Mouse (Mus musculus): ENCODE data around the gene Tinf2. TPM values are rescaled to one million over a fixed set of nuclear protein-coding genes. Genes with fewer than 3 reads are reported as not detected.

The Tinf2 gene
- polyA plus RNA-seq, 1 experiment from 2014 or later, result 17.5 TPM

- WGBS, result 96% methylated on average over 2 of the region's 2 CpGs
- no peak within 1 kb of the TSS for H3K4me3 ChIP-seq (ENCODE audit: low read depth, low read length)
- no peaks in the 10 kb centered on the region for H3K9me3 ChIP-seq (ENCODE audit: control insufficient read depth, low read length)
- DNase-seq (ENCODE audit: low spot score) (no peak), ATAC-seq (ENCODE audit: low FRiP score, low TSS enrichment) (no peak)
- TF ChIP-seq CTCF (IDR thresholded peaks at IDR 0.05; ENCODE audit: low read depth) (no peak), EP300 (optimal IDR thresholded peaks at IDR 0.05) (no peak)
- no peak within 1 kb of the TSS for H3K27ac ChIP-seq (replicated peaks)
- H3K9ac ChIP-seq (ENCODE audit: low read length), result no peak within 1 kb of the TSS
- H3K4me1 ChIP-seq (replicated peaks; ENCODE audit: control insufficient read depth, insufficient read depth), result no peaks in the 10 kb centered on the region; the same call in 1 of the 2 replicates
- H3K27me3 ChIP-seq (ENCODE audit: control insufficient read depth, insufficient read depth, low read length), result no peaks in the 10 kb centered on the region
- no peaks in the 10 kb centered on the region for H3K36me3 ChIP-seq (ENCODE audit: control insufficient read depth, insufficient read depth, low read length)
- H3K4me2 ChIP-seq (replicated peaks; ENCODE audit: low read depth), result no peak within 1 kb of the TSS
These were observed 31.7 kb downstream of the Tinf2 start, which contains the start of gene Tssk4 for GRCm38 (mm10) chr14:55649884-55650283. TSS of gene Tssk4 (plus strand) at chr14:55650184.

GRCm38 (mm10) chr14:55644261-55644888, 37.2 kb downstream of the Tinf2 start:
- H3K36me3 ChIP-seq (ENCODE audit: control insufficient read depth, insufficient read depth, low read length), result peaks cover 6% of the 10 kb centered on the region
- H3K4me2 ChIP-seq (replicated peaks; ENCODE audit: low read depth), result peak overlapping the region; percentile 78
- 17% methylated on average over 17 of the region's 17 CpGs for WGBS
- H3K9me3 ChIP-seq (ENCODE audit: control insufficient read depth, low read length), result no peaks in the 10 kb centered on the region
- H3K27ac ChIP-seq (replicated peaks), result peak overlapping the region; percentile 96
- TF ChIP-seq EP300 (optimal IDR thresholded peaks at IDR 0.05), result no peak
- no peak for TF ChIP-seq CTCF (IDR thresholded peaks at IDR 0.05; ENCODE audit: low read depth)
- peak overlapping the region; percentile 88 for H3K4me3 ChIP-seq (ENCODE audit: low read depth, low read length)
- no peaks in the 10 kb centered on the region; the same call in none of the 2 replicates for H3K4me1 ChIP-seq (replicated peaks; ENCODE audit: control insufficient read depth, insufficient read depth)
- H3K9ac ChIP-seq (ENCODE audit: low read length), result peak overlapping the region; percentile 94
- H3K27me3 ChIP-seq (ENCODE audit: control insufficient read depth, insufficient read depth, low read length), result no peaks in the 10 kb centered on the region
- no peak for ATAC-seq (ENCODE audit: low FRiP score, low TSS enrichment)
- DNase-seq (ENCODE audit: low spot score), result peak; percentile 25

GRCm38 (mm10) chr14:55643060-55643907, 38.3 kb downstream of the Tinf2 start, which contains the start of gene Tm9sf1:
TSS of gene Tm9sf1 (minus strand) at chr14:55643806.
- peak; percentile 95 for TF ChIP-seq EP300 (optimal IDR thresholded peaks at IDR 0.05)
- peak; percentile 25; the same call in 1 of the 2 replicates for TF ChIP-seq CTCF (IDR thresholded peaks at IDR 0.05; ENCODE audit: low read depth)
- H3K4me3 ChIP-seq (ENCODE audit: low read depth, low read length), result peak within 1 kb of the TSS; percentile 88
- H3K4me2 ChIP-seq (replicated peaks; ENCODE audit: low read depth), result peak within 1 kb of the TSS; percentile 78
- no peaks in the 10 kb centered on the region; the same call in none of the 2 replicates for H3K4me1 ChIP-seq (replicated peaks; ENCODE audit: control insufficient read depth, insufficient read depth)
- H3K36me3 ChIP-seq (ENCODE audit: control insufficient read depth, insufficient read depth, low read length), result peaks cover 10% of the 10 kb centered on the region
- ATAC-seq (ENCODE audit: low FRiP score, low TSS enrichment) (peak; percentile 88), DNase-seq (ENCODE audit: low spot score) (peak; percentile 89)
- no peaks in the 10 kb centered on the region for H3K9me3 ChIP-seq (ENCODE audit: control insufficient read depth, low read length)
- under 1% methylated on average over 85 of the region's 89 CpGs for WGBS
- H3K27me3 ChIP-seq (ENCODE audit: control insufficient read depth, insufficient read depth, low read length), result no peaks in the 10 kb centered on the region
- H3K27ac ChIP-seq (replicated peaks), result peak within 1 kb of the TSS; percentile 96
- H3K9ac ChIP-seq (ENCODE audit: low read length), result peak within 1 kb of the TSS; percentile 94

GRCm38 (mm10) chr14:55642679-55643059, 39.0 kb downstream of the Tinf2 start:
- H3K27ac ChIP-seq (replicated peaks), result peak overlapping the region; percentile 96
- WGBS, result 20% methylated on average over 8 of the region's 8 CpGs
- peak overlapping the region; percentile 94 for H3K9ac ChIP-seq (ENCODE audit: low read length)
- no peaks in the 10 kb centered on the region; the same call in none of the 2 replicates for H3K4me1 ChIP-seq (replicated peaks; ENCODE audit: control insufficient read depth, insufficient read depth)
- TF ChIP-seq CTCF (IDR thresholded peaks at IDR 0.05; ENCODE audit: low read depth), result no peak
- no peak for TF ChIP-seq EP300 (optimal IDR thresholded peaks at IDR 0.05)
- peak overlapping the region; percentile 78 for H3K4me2 ChIP-seq (replicated peaks; ENCODE audit: low read depth)
- H3K27me3 ChIP-seq (ENCODE audit: control insufficient read depth, insufficient read depth, low read length), result no peaks in the 10 kb centered on the region
- H3K4me3 ChIP-seq (ENCODE audit: low read depth, low read length), result peak overlapping the region; percentile 88
- peaks cover 10% of the 10 kb centered on the region for H3K36me3 ChIP-seq (ENCODE audit: control insufficient read depth, insufficient read depth, low read length)
- H3K9me3 ChIP-seq (ENCODE audit: control insufficient read depth, low read length), result no peaks in the 10 kb centered on the region
- no peak for DNase-seq (ENCODE audit: low spot score)
- peak; percentile 31 for ATAC-seq (ENCODE audit: low FRiP score, low TSS enrichment)

- 94% methylated on average over 13 of the region's 13 CpGs for WGBS
- H3K4me2 ChIP-seq (replicated peaks; ENCODE audit: low read depth), result no peak overlapping the region
- no peak overlapping the region for H3K9ac ChIP-seq (ENCODE audit: low read length)
- H3K36me3 ChIP-seq (ENCODE audit: control insufficient read depth, insufficient read depth, low read length), result peaks cover 10% of the 10 kb centered on the region
- H3K27me3 ChIP-seq (ENCODE audit: control insufficient read depth, insufficient read depth, low read length), result no peaks in the 10 kb centered on the region
- ATAC-seq (ENCODE audit: low FRiP score, low TSS enrichment) (no peak), DNase-seq (ENCODE audit: low spot score) (no peak)
- TF ChIP-seq EP300 (optimal IDR thresholded peaks at IDR 0.05) (no peak), CTCF (IDR thresholded peaks at IDR 0.05; ENCODE audit: low read depth) (no peak)
- no peaks in the 10 kb centered on the region; the same call in none of the 2 replicates for H3K4me1 ChIP-seq (replicated peaks; ENCODE audit: control insufficient read depth, insufficient read depth)
- H3K9me3 ChIP-seq (ENCODE audit: control insufficient read depth, low read length), result no peaks in the 10 kb centered on the region
- H3K27ac ChIP-seq (replicated peaks), result no peak overlapping the region
- H3K4me3 ChIP-seq (ENCODE audit: low read depth, low read length), result no peak overlapping the region
These were observed 40.3 kb downstream of the Tinf2 start for GRCm38 (mm10) chr14:55641291-55641690.
